Mouse (Mus musculus): ENCODE data around the gene Ccdc91.

The Ccdc91 gene

GRCm38 (mm10) chr6:147475727-147476613, at the start of gene Ccdc91:
Gene Ccdc91 (plus strand): TSS chr6:147475828.
- peak; percentile 93 for DNase-seq

- DNase-seq: no peak
These were observed 48.6 kb upstream of the Ccdc91 start for GRCm38 (mm10) chr6:147426927-147427487.

- DNase-seq: no peak
These were observed 19.9 kb upstream of the Ccdc91 start for GRCm38 (mm10) chr6:147455775-147456174.

- DNase-seq: no peak
These were observed 16.9 kb upstream of the Ccdc91 start for GRCm38 (mm10) chr6:147458637-147459301.

GRCm38 (mm10) chr6:147470016-147470415, 5.6 kb upstream of the Ccdc91 start:
- DNase-seq: no peak

GRCm38 (mm10) chr6:147481141-147481540, 5.5 kb downstream of the Ccdc91 start:
- no peak for DNase-seq

GRCm38 (mm10) chr6:147490120-147490519, 14.5 kb downstream of the Ccdc91 start:
- DNase-seq: no peak

- no peak for DNase-seq
These were observed 16.9 kb downstream of the Ccdc91 start for GRCm38 (mm10) chr6:147492551-147492950.

- DNase-seq: no peak
These were observed 25.8 kb downstream of the Ccdc91 start for GRCm38 (mm10) chr6:147501439-147501838.

GRCm38 (mm10) chr6:147506074-147506473, 30.4 kb downstream of the Ccdc91 start:
- DNase-seq: no peak

- no peak for DNase-seq
These were observed 30.9 kb downstream of the Ccdc91 start for GRCm38 (mm10) chr6:147506496-147506895.

- no peak for DNase-seq
These were observed 31.6 kb downstream of the Ccdc91 start for GRCm38 (mm10) chr6:147507186-147507585.

- no peak for DNase-seq
These were observed 34.9 kb downstream of the Ccdc91 start for GRCm38 (mm10) chr6:147510516-147510915.

- no peak for DNase-seq
These were observed 42.3 kb downstream of the Ccdc91 start for GRCm38 (mm10) chr6:147517909-147518308.

GRCm38 (mm10) chr6:147525236-147525635, 49.6 kb downstream of the Ccdc91 start:
- DNase-seq: no peak

GRCm38 (mm10) chr6:147534971-147535370, 59.3 kb downstream of the Ccdc91 start:
- DNase-seq: no peak

- DNase-seq: no peak
These were observed 62.6 kb downstream of the Ccdc91 start for GRCm38 (mm10) chr6:147538236-147538635.

GRCm38 (mm10) chr6:147539056-147539600, 63.5 kb downstream of the Ccdc91 start:
- DNase-seq: no peak

- DNase-seq: no peak
These were observed 65.3 kb downstream of the Ccdc91 start for GRCm38 (mm10) chr6:147540942-147541341.

GRCm38 (mm10) chr6:147555591-147555990, 80.0 kb downstream of the Ccdc91 start:
- DNase-seq: no peak

- DNase-seq: no peak
These were observed 83.7 kb downstream of the Ccdc91 start for GRCm38 (mm10) chr6:147559316-147559715.

- no peak for DNase-seq
These were observed 84.8 kb downstream of the Ccdc91 start for GRCm38 (mm10) chr6:147560436-147560835.

- DNase-seq: no peak
These were observed 93.6 kb downstream of the Ccdc91 start for GRCm38 (mm10) chr6:147569246-147569645.

Data from cerebellum, adult 8-10 months (tissue).